Mouse (Mus musculus) forebrain, embryonic 12.5 days (tissue): ENCODE measurements at regions not wholly inside any gene's neighbourhood (a gene's known extent, or its start where the extent isn't known, plus 50 kb on each side); places are given as distances from the start of the nearest gene placed in this dataset. TPM values are rescaled to one million over a fixed set of nuclear protein-coding genes. Genes with fewer than 3 reads are reported as not detected.

ENCODE experiments used
- microRNA-seq: library from miRNA; unstranded; fragments of <30 nt; microRNA quantifications from one replicate; pipeline ENCODE4, GENCODE M21; 2017

Small RNAs in the stretch of these regions (microRNA-seq; reads per million reads assigned to microRNA genes)
- not detected for gene Gm25972
